Mouse (Mus musculus) forebrain, postnatal 0 days (tissue): ENCODE data around the gene Pank3. TPM values are rescaled to one million over a fixed set of nuclear protein-coding genes. Genes with fewer than 3 reads are reported as not detected.

Experiments used
- ATAC-seq: fragments of 200-750 bp; cut with Nextera tagmentation; 2 replicates; pipeline ENCODE4 v1.8.0; 2017; ENCODE audit warnings: mild to moderate bottlenecking, moderate library complexity
- DNase-seq: peaks from one replicate; pipeline ENCODE4 v3.0.0-alpha.2; 2015
- H3K27ac ChIP-seq: fragments of 300-500 bp; sonication (generic); 2 replicates; pipeline ENCODE4 v1.5.1; 2014; ENCODE audit warnings: low read depth, mild to moderate bottlenecking, antibody characterized with exemption, low read length, moderate library complexity, mixed read lengths
- H3K27me3 ChIP-seq: fragments of 300-500 bp; sonication (generic); 2 replicates; pipeline ENCODE4 v1.6.1; 2014; ENCODE audit warnings: mild to moderate bottlenecking, low read length, mixed read lengths; ENCODE audit not compliant: insufficient read depth
- H3K36me3 ChIP-seq: fragments of 300-500 bp; sonication (generic); 2 replicates; pipeline ENCODE4 v1.6.1; 2014; ENCODE audit warnings: mild to moderate bottlenecking, moderate library complexity; ENCODE audit not compliant: insufficient read depth
- H3K4me1 ChIP-seq: fragments of 300-500 bp; sonication (generic); 2 replicates; pipeline ENCODE4 v1.6.1; 2014; ENCODE audit warnings: antibody characterized with exemption; ENCODE audit not compliant: insufficient read depth
- H3K4me2 ChIP-seq: fragments of 300-500 bp; sonication (generic); 2 replicates; pipeline ENCODE4 v1.6.1; 2014; ENCODE audit warnings: low read depth, mild to moderate bottlenecking, moderate library complexity
- H3K4me3 ChIP-seq: fragments of 300-500 bp; sonication (generic); 2 replicates; pipeline ENCODE4 v1.5.1; 2014; ENCODE audit warnings: low read depth, low read length, mixed read lengths
- H3K9ac ChIP-seq: fragments of 300-500 bp; sonication (generic); 2 replicates; pipeline ENCODE4 v1.6.1; 2014; ENCODE audit warnings: mild to moderate bottlenecking
- H3K9me3 ChIP-seq: fragments of 300-500 bp; sonication (generic); 2 replicates; pipeline ENCODE4 v1.6.1; 2016; ENCODE audit warnings: low read length
- CTCF ChIP-seq: sonication (generic); IDR thresholded peaks from 2 replicates; pipeline ENCODE4 v1.5.1; 2016; ENCODE audit warnings: antibody characterized with exemption, control low read depth, low read depth
- WGBS: fragments of 180-500 bp; shearing (Covaris S2); extraction: QIAGEN DNeasy Blood & Tissue Kit; methylation state at CpG from one replicate; pipeline ENCODE4 v1.1.7; 2014; 5-methylcytosine and 5-hydroxymethylcytosine counted together
- polyA plus RNA-seq: library from polyadenylated mRNA; unstranded; fragments of >200 nt; fragmentation: Nextera tagmentation; extraction: Ambion mirVana; gene quantifications from 2 replicates; pipeline ENCODE4 v1.2.1, GENCODE M21; 2015
- total RNA-seq: library from RNA; depleted of rRNA; stranded (reverse); fragments of >200 nt; gene quantifications from 2 replicates; pipeline ENCODE4 v1.2.3, GENCODE M21; 2014; rRNA removed

Pank3 gene
- total RNA-seq, result 79.4 and 93.7 TPM in 2 replicates
- 7.7 and 11.7 TPM in 2 replicates for polyA plus RNA-seq

- Histone ChIP-seq H3K4me3 (peak within 1 kb of the TSS; percentile 94), H3K4me1 (peaks cover 11% of the 10 kb centered on the region), H3K9ac (peak within 1 kb of the TSS; percentile 100), H3K4me2 (peak within 1 kb of the TSS; percentile 63), H3K27me3 (no peaks in the 10 kb centered on the region), H3K36me3 (no peaks in the 10 kb centered on the region), H3K27ac (peak within 1 kb of the TSS; percentile 94), H3K9me3 (no peaks in the 10 kb centered on the region)
- 1% methylated on average over 47 of the region's 50 CpGs for WGBS
- DNase-seq (peak; percentile 98), ATAC-seq (peak; percentile 100)
- peak; percentile 36 for TF ChIP-seq CTCF
Observed at GRCm38 (mm10) chr11:35769188-35769745, at the start of gene Pank3. Gene Pank3, plus strand, starts transcription at chr11:35769484.

- H3K4me1 ChIP-seq, result no peaks in the 10 kb centered on the region
- ATAC-seq (no peak), DNase-seq (no peak)
- H3K27me3 ChIP-seq, result no peaks in the 10 kb centered on the region
- no peaks in the 10 kb centered on the region for H3K36me3 ChIP-seq
- no peaks in the 10 kb centered on the region for H3K9me3 ChIP-seq
- no peak for TF ChIP-seq CTCF
- no peak overlapping the region for H3K27ac ChIP-seq
- H3K9ac ChIP-seq, result no peak overlapping the region
- WGBS, result 89% methylated on average over 5 of the region's 5 CpGs
- H3K4me2 ChIP-seq, result no peak overlapping the region
- H3K4me3 ChIP-seq, result no peak overlapping the region
Observed at GRCm38 (mm10) chr11:35723876-35724275, 45.4 kb upstream of the Pank3 start.

- peak; percentile 46 for DNase-seq
- WGBS, result 31% methylated on average over 8 of the region's 8 CpGs
Observed at GRCm38 (mm10) chr11:35726341-35726846, 42.9 kb upstream of the Pank3 start.

DNA sequence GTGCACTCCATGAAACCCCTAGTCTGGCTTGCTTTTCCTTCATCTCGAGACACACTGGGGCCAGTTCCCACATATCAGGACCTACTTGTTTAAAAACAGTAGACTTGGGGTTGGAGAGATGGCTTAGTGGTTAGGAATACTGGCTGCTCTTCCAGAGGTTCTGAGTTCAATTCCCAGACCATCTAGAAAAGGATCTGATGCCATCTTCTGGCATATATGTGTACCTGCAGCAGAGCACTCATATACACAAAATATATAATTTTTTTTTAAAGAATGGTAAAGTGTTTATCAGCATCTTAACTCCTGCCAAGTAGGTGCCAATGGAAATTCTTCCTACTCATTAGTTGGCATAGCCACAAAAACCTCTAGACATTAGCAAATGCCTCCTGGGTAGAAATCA is 41.1 kb upstream of the Pank3 start:
- peak; percentile 18; the same call in 1 of the 2 replicates for TF ChIP-seq CTCF
- Histone ChIP-seq H3K4me3 (no peak overlapping the region), H3K27me3 (no peaks in the 10 kb centered on the region), H3K4me1 (no peaks in the 10 kb centered on the region), H3K27ac (no peak overlapping the region), H3K9me3 (no peaks in the 10 kb centered on the region), H3K4me2 (no peak overlapping the region), H3K36me3 (no peaks in the 10 kb centered on the region), H3K9ac (no peak overlapping the region)
- WGBS, result 94% methylated on average over 1 of the region's 1 CpGs
- ATAC-seq, result no peak
- no peak for DNase-seq

More at GRCm38 (mm10) chr11:35726341-35726846, 42.9 kb upstream of the Pank3 start:
- Histone ChIP-seq H3K4me2 (no peak overlapping the region), H3K27ac (no peak overlapping the region), H3K4me3 (no peak overlapping the region), H3K9ac (no peak overlapping the region), H3K27me3 (no peaks in the 10 kb centered on the region), H3K36me3 (no peaks in the 10 kb centered on the region), H3K9me3 (no peaks in the 10 kb centered on the region), H3K4me1 (no peaks in the 10 kb centered on the region)
- ATAC-seq, result peak; percentile 45; the same call in 1 of the 2 replicates
- no peak for TF ChIP-seq CTCF

DNA sequence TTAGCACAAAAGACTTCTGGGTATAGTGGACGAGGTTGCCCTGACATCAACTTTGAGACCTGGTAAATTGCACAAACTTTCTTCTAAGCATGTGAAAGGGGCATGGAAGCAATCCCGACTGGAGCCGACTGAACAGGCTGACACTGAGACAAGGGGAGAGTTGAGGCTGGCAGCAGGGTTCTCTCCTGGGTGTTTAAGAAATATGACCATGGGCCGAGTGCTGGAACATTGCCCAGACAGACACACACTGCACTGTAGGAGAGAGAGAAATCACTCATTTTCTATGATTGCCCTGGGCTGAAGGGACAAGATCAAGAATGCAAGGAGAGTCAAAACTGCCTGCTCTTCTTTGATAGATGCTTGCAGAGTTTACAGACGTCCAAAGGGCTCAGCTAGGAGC is 40.1 kb upstream of the Pank3 start:
- no peak overlapping the region for H3K27ac ChIP-seq
- no peaks in the 10 kb centered on the region for H3K4me1 ChIP-seq
- no peak for DNase-seq
- no peaks in the 10 kb centered on the region for H3K9me3 ChIP-seq
- no peaks in the 10 kb centered on the region for H3K36me3 ChIP-seq
- no peak for TF ChIP-seq CTCF
- no peak overlapping the region for H3K4me2 ChIP-seq
- no peak overlapping the region for H3K4me3 ChIP-seq
- no peaks in the 10 kb centered on the region for H3K27me3 ChIP-seq
- H3K9ac ChIP-seq, result no peak overlapping the region
- ATAC-seq, result no peak
- WGBS, result 37% methylated on average over 5 of the region's 5 CpGs

- 70% methylated on average over 1 of the region's 1 CpGs for WGBS
- no peak overlapping the region for H3K27ac ChIP-seq
- TF ChIP-seq CTCF, result no peak
Observed at GRCm38 (mm10) chr11:35732366-35732765, 36.9 kb upstream of the Pank3 start.

DNA sequence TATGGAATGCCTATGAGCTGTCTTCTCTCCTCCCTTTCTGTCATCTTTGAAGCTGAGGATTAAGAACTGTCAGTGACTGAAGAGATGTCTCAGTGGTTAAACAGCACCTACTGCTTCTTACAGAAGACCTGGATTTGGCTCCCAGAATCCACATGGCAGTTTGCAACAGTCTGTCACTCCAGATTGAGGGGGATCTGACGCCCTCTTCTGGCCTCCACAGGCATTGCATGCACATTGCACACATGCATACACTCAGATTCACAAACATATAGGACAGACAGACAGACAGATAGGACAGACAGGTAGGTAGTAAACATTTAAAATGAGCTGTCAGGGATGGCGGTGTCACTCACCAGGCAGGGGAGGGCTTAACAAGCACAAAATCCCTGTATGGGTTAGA is 32.5 kb upstream of the Pank3 start:
- WGBS, result 72% methylated on average over 2 of the region's 2 CpGs
- no peak overlapping the region for H3K4me3 ChIP-seq
- no peaks in the 10 kb centered on the region for H3K4me1 ChIP-seq
- no peak overlapping the region for H3K4me2 ChIP-seq
- no peaks in the 10 kb centered on the region for H3K36me3 ChIP-seq
- H3K9ac ChIP-seq, result no peak overlapping the region
- ATAC-seq (no peak), DNase-seq (no peak)
- no peak overlapping the region for H3K27ac ChIP-seq
- no peaks in the 10 kb centered on the region for H3K9me3 ChIP-seq
- no peaks in the 10 kb centered on the region for H3K27me3 ChIP-seq
- peak; percentile 24; the same call in 1 of the 2 replicates for TF ChIP-seq CTCF

More at GRCm38 (mm10) chr11:35732366-35732765, 36.9 kb upstream of the Pank3 start:
- Histone ChIP-seq H3K27me3 (no peaks in the 10 kb centered on the region), H3K36me3 (no peaks in the 10 kb centered on the region), H3K9ac (no peak overlapping the region), H3K4me2 (no peak overlapping the region), H3K9me3 (no peaks in the 10 kb centered on the region), H3K4me3 (no peak overlapping the region), H3K4me1 (no peaks in the 10 kb centered on the region)
- DNase-seq (no peak), ATAC-seq (no peak)
